Comparison of ENCODE assay signal across 25 mouse cellular contexts in the genomic region with DNA sequence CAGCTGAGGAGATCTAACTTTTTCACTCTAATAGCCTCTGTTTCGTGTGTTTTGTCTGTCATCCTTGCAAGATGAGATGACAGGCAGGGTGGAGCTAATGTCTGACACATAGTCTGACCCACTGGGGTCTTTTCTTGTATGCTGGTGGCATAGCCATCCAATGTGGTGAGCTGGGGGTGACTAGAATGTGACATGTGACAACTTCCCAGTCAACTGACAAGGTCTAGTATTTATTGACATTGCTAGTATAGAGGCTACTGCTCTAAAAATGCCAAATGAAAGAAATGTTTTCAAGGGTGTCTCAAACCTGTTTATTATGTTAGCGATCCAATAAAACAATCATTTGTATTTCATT.
DNase-seq lines count a peak whose midpoint lies in the region; ATAC-seq and TF ChIP-seq lines count a peak whose summit lies in the region.
"Had no signal": no experiment of that assay in that cellular context is flagged by ENCODE, and none has a peak within 500 bp of the region (broad histone marks: within the 10 kb centered on the region; RNA-seq: fewer than 3 reads in every experiment).

No protein-coding gene starts in this region.

- no peak for TF ChIP-seq CTCF in hindbrain, postnatal 0 days (IDR thresholded peaks at IDR 0.05; ENCODE audit: low read depth)

- H3K36me3 ChIP-seq in forebrain, embryonic 15.5 days: no peaks in the 10 kb centered on the region
- H3K36me3 ChIP-seq in forebrain, embryonic 12.5 days (replicated peaks): no peaks in the 10 kb centered on the region
- H3K36me3 ChIP-seq in midbrain, embryonic 14.5 days (ENCODE audit: control insufficient read depth, insufficient read depth, low read length): no peaks in the 10 kb centered on the region
- no peaks in the 10 kb centered on the region for H3K36me3 ChIP-seq in midbrain, embryonic 11.5 days (ENCODE audit: control insufficient read depth, insufficient read depth, low read length)
- H3K36me3 ChIP-seq in hindbrain, postnatal 0 days (ENCODE audit: insufficient read depth, low read length): no peaks in the 10 kb centered on the region
- no peaks in the 10 kb centered on the region for H3K36me3 ChIP-seq in neural tube, embryonic 15.5 days
- H3K36me3 ChIP-seq: embryonic facial prominence, embryonic 12.5 days; neural tube, embryonic 12.5 days had no signal

- H3K9me3 ChIP-seq in forebrain, embryonic 15.5 days: no peaks in the 10 kb centered on the region
- no peaks in the 10 kb centered on the region for H3K9me3 ChIP-seq in forebrain, embryonic 12.5 days
- H3K9me3 ChIP-seq in midbrain, embryonic 14.5 days (ENCODE audit: control insufficient read depth, low read length): no peaks in the 10 kb centered on the region
- no peaks in the 10 kb centered on the region for H3K9me3 ChIP-seq in midbrain, embryonic 11.5 days (ENCODE audit: control insufficient read depth, low read length)
- H3K9me3 ChIP-seq in hindbrain, postnatal 0 days (ENCODE audit: low read length): no peaks in the 10 kb centered on the region
- H3K9me3 ChIP-seq in neural tube, embryonic 15.5 days (replicated peaks): 0 out of 2 replicates have a peak, but pooled peaks cover 3% of the 10 kb centered on the region
- H3K9me3 ChIP-seq: embryonic facial prominence, embryonic 12.5 days; neural tube, embryonic 12.5 days had no signal

- peak; percentile 39; the same call in 1 of the 2 replicates for ATAC-seq in forebrain, embryonic 15.5 days (replicated peaks)
- no peak; the same call in none of the 2 replicates for ATAC-seq in forebrain, embryonic 12.5 days (ENCODE audit: low FRiP score)
- no peak for ATAC-seq in midbrain, embryonic 14.5 days (ENCODE audit: low FRiP score, low TSS enrichment)
- no peak for ATAC-seq in midbrain, embryonic 11.5 days (ENCODE audit: low FRiP score)
- 0 out of 2 replicates have a peak, but pooled peaks have one; percentile 24 for ATAC-seq in hindbrain, postnatal 0 days
- no peak; the same call in 1 of the 2 replicates for ATAC-seq in neural tube, embryonic 15.5 days (ENCODE audit: low FRiP score)
- ATAC-seq in frontal cortex, adult (ENCODE audit: low TSS enrichment): no peak
- ATAC-seq: intestine, embryonic 16.5 days; Patski had no signal

- peak; percentile 4 for DNase-seq in midbrain, embryonic 14.5 days
- DNase-seq in midbrain, embryonic 11.5 days (ENCODE audit: low spot score, missing footprints): no peak
- no peak for DNase-seq in hindbrain, postnatal 0 days (ENCODE audit: low spot score)
- DNase-seq in lung, adult 18-20 months: no peak
- DNase-seq: adrenal gland, postnatal 10 days; cerebellum, adult 11 months; cerebellum, adult 9-10 months; gastrocnemius, postnatal 10 days; heart, postnatal 14 days; kidney, adult 8-10 months; kidney, postnatal 14 days; liver; lung, embryonic 14.5 days; lung, postnatal 14 days; spleen, adult 18-20 months; thymus, postnatal 14 days had no signal

- H3K4me2 ChIP-seq in forebrain, embryonic 15.5 days (replicated peaks): no peak overlapping the region
- no peak overlapping the region for H3K4me2 ChIP-seq in forebrain, embryonic 12.5 days
- no peak overlapping the region for H3K4me2 ChIP-seq in midbrain, embryonic 14.5 days (ENCODE audit: low read length)
- no peak overlapping the region for H3K4me2 ChIP-seq in midbrain, embryonic 11.5 days
- H3K4me2 ChIP-seq in hindbrain, postnatal 0 days (ENCODE audit: low read depth, low read length): no peak overlapping the region
- no peak overlapping the region for H3K4me2 ChIP-seq in neural tube, embryonic 15.5 days
- H3K4me2 ChIP-seq: embryonic facial prominence, embryonic 12.5 days; lung, embryonic 14.5 days; neural tube, embryonic 12.5 days had no signal

- H3K27me3 ChIP-seq in forebrain, embryonic 15.5 days: no peaks in the 10 kb centered on the region
- H3K27me3 ChIP-seq in forebrain, embryonic 12.5 days: no peaks in the 10 kb centered on the region
- no peaks in the 10 kb centered on the region for H3K27me3 ChIP-seq in midbrain, embryonic 14.5 days (ENCODE audit: control insufficient read depth, insufficient read depth, low read length)
- no peaks in the 10 kb centered on the region for H3K27me3 ChIP-seq in midbrain, embryonic 11.5 days (ENCODE audit: control insufficient read depth, insufficient read depth, low read length)
- H3K27me3 ChIP-seq in hindbrain, postnatal 0 days (ENCODE audit: insufficient read depth, low read length): no peaks in the 10 kb centered on the region
- H3K27me3 ChIP-seq in neural tube, embryonic 15.5 days (replicated peaks): no peaks in the 10 kb centered on the region
- H3K27me3 ChIP-seq: embryonic facial prominence, embryonic 12.5 days; neural tube, embryonic 12.5 days; Patski had no signal

- no peak overlapping the region for H3K4me3 ChIP-seq in forebrain, embryonic 15.5 days
- H3K4me3 ChIP-seq in forebrain, embryonic 12.5 days (replicated peaks): no peak overlapping the region
- no peak overlapping the region for H3K4me3 ChIP-seq in midbrain, embryonic 14.5 days (replicated peaks; ENCODE audit: low read depth, low read length)
- H3K4me3 ChIP-seq in midbrain, embryonic 11.5 days (ENCODE audit: low read depth, low read length): no peak overlapping the region
- H3K4me3 ChIP-seq in hindbrain, postnatal 0 days (ENCODE audit: low read length): no peak overlapping the region
- H3K4me3 ChIP-seq in neural tube, embryonic 15.5 days (replicated peaks): no peak overlapping the region
- H3K4me3 ChIP-seq: embryonic facial prominence, embryonic 12.5 days; neural tube, embryonic 12.5 days had no signal

- H3K4me1 ChIP-seq in forebrain, embryonic 15.5 days: peaks cover 8% of the 10 kb centered on the region
- H3K4me1 ChIP-seq in forebrain, embryonic 12.5 days: no peaks in the 10 kb centered on the region; the same call in 1 of the 2 replicates
- peaks cover 8% of the 10 kb centered on the region; the same call in 1 of the 2 replicates for H3K4me1 ChIP-seq in midbrain, embryonic 14.5 days (ENCODE audit: control insufficient read depth, insufficient read depth, low read length)
- no peaks in the 10 kb centered on the region for H3K4me1 ChIP-seq in midbrain, embryonic 11.5 days (ENCODE audit: control insufficient read depth, insufficient read depth, low read length)
- H3K4me1 ChIP-seq in hindbrain, postnatal 0 days (ENCODE audit: insufficient read depth, low read length): peaks cover 5% of the 10 kb centered on the region; the same call in 1 of the 2 replicates
- no peaks in the 10 kb centered on the region; the same call in 1 of the 2 replicates for H3K4me1 ChIP-seq in neural tube, embryonic 15.5 days
- H3K4me1 ChIP-seq: embryonic facial prominence, embryonic 12.5 days; neural tube, embryonic 12.5 days had no signal

- 81% methylated on average over 2 of the region's 2 CpGs for WGBS in forebrain, embryonic 15.5 days
- WGBS in forebrain, embryonic 12.5 days: 74% methylated on average over 2 of the region's 2 CpGs
- WGBS in midbrain, embryonic 14.5 days: 71% methylated on average over 2 of the region's 2 CpGs
- WGBS in midbrain, embryonic 11.5 days: 76% methylated on average over 2 of the region's 2 CpGs
- WGBS in hindbrain, postnatal 0 days: 67% methylated on average over 2 of the region's 2 CpGs
- 81% methylated on average over 2 of the region's 2 CpGs for WGBS in neural tube, embryonic 15.5 days

- peak overlapping the region; percentile 5; the same call in 1 of the 2 replicates for H3K27ac ChIP-seq in forebrain, embryonic 15.5 days (replicated peaks)
- H3K27ac ChIP-seq in forebrain, embryonic 12.5 days: no peak overlapping the region
- H3K27ac ChIP-seq in midbrain, embryonic 14.5 days (replicated peaks; ENCODE audit: low read depth, low read length): peak overlapping the region; percentile 28
- H3K27ac ChIP-seq in midbrain, embryonic 11.5 days (ENCODE audit: low read depth, low read length): no peak overlapping the region
- H3K27ac ChIP-seq in hindbrain, postnatal 0 days: peak overlapping the region; percentile 49; the same call in 1 of the 2 replicates
- peak overlapping the region; percentile 24; the same call in 1 of the 2 replicates for H3K27ac ChIP-seq in neural tube, embryonic 15.5 days (replicated peaks)
- H3K27ac ChIP-seq: embryonic facial prominence, embryonic 12.5 days; liver, embryonic 14.5 days; neural tube, embryonic 12.5 days had no signal

- no peak overlapping the region for H3K9ac ChIP-seq in forebrain, embryonic 15.5 days (replicated peaks)
- no peak overlapping the region for H3K9ac ChIP-seq in forebrain, embryonic 12.5 days
- H3K9ac ChIP-seq in midbrain, embryonic 14.5 days (replicated peaks; ENCODE audit: low read length): no peak overlapping the region
- no peak overlapping the region for H3K9ac ChIP-seq in midbrain, embryonic 11.5 days (ENCODE audit: low read length)
- no peak overlapping the region for H3K9ac ChIP-seq in hindbrain, postnatal 0 days (replicated peaks; ENCODE audit: low read length)
- H3K9ac ChIP-seq in neural tube, embryonic 15.5 days (replicated peaks): no peak overlapping the region
- H3K9ac ChIP-seq: embryonic facial prominence, embryonic 12.5 days; liver, embryonic 14.5 days; lung, embryonic 14.5 days; neural tube, embryonic 12.5 days had no signal

Comparison
In these comparisons a context has a peak if more than half of its experiments do, and no peak if none do; other contexts are left out.
1. ATAC-seq: peak in forebrain, embryonic 15.5 days (single experiment) and hindbrain, postnatal 0 days (single experiment); none in forebrain, embryonic 12.5 days (single experiment), midbrain, embryonic 14.5 days (single experiment), midbrain, embryonic 11.5 days (single experiment), neural tube, embryonic 15.5 days (single experiment) and frontal cortex, adult (single experiment).
2. H3K27ac ChIP-seq: peak in forebrain, embryonic 15.5 days (single experiment), midbrain, embryonic 14.5 days (single experiment), hindbrain, postnatal 0 days (single experiment) and neural tube, embryonic 15.5 days (single experiment); none in forebrain, embryonic 12.5 days (single experiment) and midbrain, embryonic 11.5 days (single experiment).